Mouse (Mus musculus): Measurements from ENCODE around the gene Tmem41b. TPM values are rescaled to one million over a fixed set of nuclear protein-coding genes. Genes with fewer than 3 reads are reported as not detected.
A peak's percentile ranks its signal among the peaks of the same experiment; 100 is the strongest.
"Not testable (repeated sequence)": the region's sequence is repeated elsewhere in the genome, so short reads cannot be mapped to it uniquely, and the experiment has no call there.

Tmem41b gene
- polyA plus RNA-seq, 1 experiment from 2014 or later, result 79.5 TPM

DNA sequence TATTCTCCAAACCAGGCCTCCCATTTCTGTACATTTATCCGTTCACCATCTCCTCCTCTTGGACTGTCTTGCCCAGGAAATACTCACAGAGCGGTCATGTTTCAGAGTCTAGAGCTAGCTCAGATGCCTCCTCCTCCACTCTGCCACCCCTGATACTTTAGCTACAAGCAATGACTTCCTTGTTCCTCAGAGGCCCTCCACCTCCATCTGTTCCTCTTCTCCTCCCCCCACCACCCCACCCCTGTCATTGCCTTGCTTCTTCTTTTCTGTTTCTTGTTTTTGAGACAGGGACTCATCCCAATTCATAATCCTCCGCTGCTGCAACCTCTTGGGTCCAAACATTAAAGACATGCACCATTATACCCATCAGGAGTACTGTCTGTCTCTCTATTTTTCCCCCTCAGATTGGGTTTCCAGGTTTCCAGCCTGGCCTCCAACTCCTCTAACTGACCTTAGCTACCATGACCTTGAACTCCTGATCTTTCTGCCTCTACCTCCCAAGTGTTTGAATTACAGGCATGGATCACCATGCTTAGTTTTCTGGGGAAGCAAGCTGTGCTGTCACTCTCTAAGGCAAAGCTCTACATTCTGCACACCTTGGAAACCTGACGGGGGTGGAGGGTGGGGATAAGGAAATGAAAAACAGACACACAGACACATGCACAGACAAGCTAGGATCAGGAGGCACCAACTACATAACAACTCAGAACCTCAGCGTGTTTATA lies 19.9 kb upstream of the Tmem41b start:
- peaks cover 5% of the 10 kb centered on the region for H3K4me1 ChIP-seq (replicated peaks)
- H3K27ac ChIP-seq, result no peak overlapping the region
- no peaks in the 10 kb centered on the region for H3K36me3 ChIP-seq
- no peak overlapping the region for H3K4me2 ChIP-seq
- no peak overlapping the region for H3K9ac ChIP-seq (replicated peaks)
- H3K4me3 ChIP-seq (replicated peaks), result no peak overlapping the region
- WGBS, result 70% methylated on average over 5 of the region's 5 CpGs
- no peak for ATAC-seq (ENCODE audit: insufficient number of reproducible peaks, insufficient read depth, low FRiP score, low TSS enrichment, low read depth)
- no peaks in the 10 kb centered on the region for H3K27me3 ChIP-seq
- no peaks in the 10 kb centered on the region for H3K9me3 ChIP-seq

DNA sequence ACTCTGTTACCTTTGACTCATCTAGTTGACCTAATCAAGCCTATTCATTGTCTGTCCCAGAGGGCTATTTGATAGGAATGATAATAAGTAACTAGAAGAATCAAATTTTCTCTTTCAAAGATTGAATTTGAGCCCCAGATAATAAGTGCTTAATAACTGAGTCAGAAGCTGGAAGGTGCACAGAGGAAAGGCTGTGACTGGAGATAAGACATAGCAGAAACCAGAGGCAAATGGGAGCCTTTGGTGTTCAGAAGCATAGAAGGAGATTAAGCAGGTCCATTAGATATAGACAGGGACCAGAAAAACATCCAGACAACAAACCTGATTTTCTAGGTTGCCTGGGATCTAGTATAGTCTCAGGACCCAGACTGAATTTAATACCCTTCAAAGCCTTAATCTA lies 19.2 kb upstream of the Tmem41b start:
- no peak overlapping the region for H3K9ac ChIP-seq (replicated peaks)
- H3K4me2 ChIP-seq, result no peak overlapping the region
- no peaks in the 10 kb centered on the region for H3K36me3 ChIP-seq
- no peaks in the 10 kb centered on the region for H3K9me3 ChIP-seq
- no peak overlapping the region for H3K4me3 ChIP-seq (replicated peaks)
- no peaks in the 10 kb centered on the region for H3K27me3 ChIP-seq
- no peak for ATAC-seq (ENCODE audit: insufficient number of reproducible peaks, insufficient read depth, low FRiP score, low TSS enrichment, low read depth)
- H3K4me1 ChIP-seq (replicated peaks), result peaks cover 5% of the 10 kb centered on the region
- no peak overlapping the region for H3K27ac ChIP-seq

DNA sequence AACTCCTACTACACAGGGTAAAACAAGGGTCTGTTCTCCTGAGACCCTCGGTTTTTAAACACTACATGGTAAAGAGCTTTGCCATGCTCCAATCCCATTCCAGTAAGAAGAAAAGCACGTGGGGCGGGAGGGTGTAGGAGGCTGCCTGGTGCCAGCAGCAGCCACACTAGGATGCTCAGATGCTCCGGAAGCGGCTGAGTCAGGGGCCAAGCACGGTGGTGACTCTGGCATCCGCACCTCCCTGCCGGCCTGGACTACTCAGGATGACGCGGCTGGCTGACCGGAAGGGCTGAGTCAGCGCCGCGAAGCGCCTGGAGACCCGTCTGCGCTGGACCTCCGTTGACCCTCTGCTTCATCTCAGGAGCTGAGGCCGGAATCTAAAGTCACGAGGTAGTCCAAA lies 16.2 kb upstream of the Tmem41b start:
- Histone ChIP-seq H3K4me3 (replicated peaks) (peak overlapping the region; percentile 12; the same call in 1 of the 2 replicates), H3K4me1 (replicated peaks) (peaks cover 5% of the 10 kb centered on the region), H3K9me3 (no peaks in the 10 kb centered on the region), H3K27me3 (no peaks in the 10 kb centered on the region), H3K27ac (no peak overlapping the region), H3K4me2 (peak overlapping the region; percentile 51), H3K36me3 (no peaks in the 10 kb centered on the region), H3K9ac (replicated peaks) (no peak overlapping the region)
- 16% methylated on average over 20 of the region's 20 CpGs for WGBS
- ATAC-seq (ENCODE audit: insufficient number of reproducible peaks, insufficient read depth, low FRiP score, low TSS enrichment, low read depth), result no peak

DNA sequence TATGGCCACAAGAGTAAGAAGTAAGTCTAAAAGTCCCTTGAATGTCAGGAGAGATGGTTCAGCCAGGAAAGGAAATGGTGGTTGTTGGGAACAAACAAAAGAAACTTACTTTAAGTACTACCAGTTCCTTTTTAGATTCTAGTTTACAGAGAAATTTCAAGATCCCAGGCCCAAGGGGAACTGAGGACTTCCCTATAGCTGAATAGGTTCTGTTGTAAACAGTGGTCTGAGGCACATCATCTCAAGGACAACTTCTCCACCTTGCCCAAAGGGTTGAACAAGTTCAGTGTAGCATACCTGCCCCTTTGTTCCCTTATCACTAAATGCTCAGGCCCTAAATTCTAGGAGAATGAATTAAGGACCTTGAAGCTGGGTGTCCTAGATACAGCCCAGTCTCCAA lies 15.4 kb upstream of the Tmem41b start:
- no peaks in the 10 kb centered on the region for H3K36me3 ChIP-seq
- H3K4me1 ChIP-seq (replicated peaks), result peaks cover 5% of the 10 kb centered on the region
- no peak overlapping the region for H3K4me2 ChIP-seq
- H3K27ac ChIP-seq, result no peak overlapping the region
- no peaks in the 10 kb centered on the region for H3K27me3 ChIP-seq
- H3K9me3 ChIP-seq, result no peaks in the 10 kb centered on the region
- ATAC-seq (ENCODE audit: insufficient number of reproducible peaks, insufficient read depth, low FRiP score, low TSS enrichment, low read depth), result no peak
- no peak overlapping the region for H3K9ac ChIP-seq (replicated peaks)
- H3K4me3 ChIP-seq (replicated peaks), result no peak overlapping the region

DNA sequence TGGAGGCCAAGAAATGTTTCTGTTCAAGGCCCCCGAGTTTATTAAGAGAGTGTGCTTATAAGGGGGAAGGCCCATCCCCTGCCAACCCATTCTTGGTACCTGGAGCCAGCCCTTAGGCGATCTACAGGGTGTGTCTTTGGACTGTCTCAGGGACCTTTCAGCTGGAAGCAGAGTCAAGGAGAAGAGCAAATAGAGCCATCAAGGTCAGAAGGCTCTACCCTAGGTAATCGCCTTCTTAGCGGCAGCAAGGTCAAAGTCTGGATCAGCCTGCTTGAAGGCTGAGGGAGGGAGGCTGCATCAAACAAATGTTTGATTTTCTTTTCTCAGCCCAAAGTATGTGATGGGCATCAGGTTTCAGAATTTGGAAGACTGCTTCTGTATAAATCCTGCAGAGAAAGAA lies 11.7 kb upstream of the Tmem41b start:
- no peak overlapping the region for H3K9ac ChIP-seq (replicated peaks)
- no peak for ATAC-seq (ENCODE audit: insufficient number of reproducible peaks, insufficient read depth, low FRiP score, low TSS enrichment, low read depth)
- H3K27me3 ChIP-seq, result no peaks in the 10 kb centered on the region
- no peak overlapping the region for H3K4me3 ChIP-seq (replicated peaks)
- WGBS, result 78% methylated on average over 4 of the region's 4 CpGs
- H3K27ac ChIP-seq, result no peak overlapping the region
- no peak overlapping the region for H3K4me2 ChIP-seq
- H3K4me1 ChIP-seq (replicated peaks), result peaks cover 5% of the 10 kb centered on the region
- no peaks in the 10 kb centered on the region for H3K9me3 ChIP-seq
- H3K36me3 ChIP-seq, result no peaks in the 10 kb centered on the region

DNA sequence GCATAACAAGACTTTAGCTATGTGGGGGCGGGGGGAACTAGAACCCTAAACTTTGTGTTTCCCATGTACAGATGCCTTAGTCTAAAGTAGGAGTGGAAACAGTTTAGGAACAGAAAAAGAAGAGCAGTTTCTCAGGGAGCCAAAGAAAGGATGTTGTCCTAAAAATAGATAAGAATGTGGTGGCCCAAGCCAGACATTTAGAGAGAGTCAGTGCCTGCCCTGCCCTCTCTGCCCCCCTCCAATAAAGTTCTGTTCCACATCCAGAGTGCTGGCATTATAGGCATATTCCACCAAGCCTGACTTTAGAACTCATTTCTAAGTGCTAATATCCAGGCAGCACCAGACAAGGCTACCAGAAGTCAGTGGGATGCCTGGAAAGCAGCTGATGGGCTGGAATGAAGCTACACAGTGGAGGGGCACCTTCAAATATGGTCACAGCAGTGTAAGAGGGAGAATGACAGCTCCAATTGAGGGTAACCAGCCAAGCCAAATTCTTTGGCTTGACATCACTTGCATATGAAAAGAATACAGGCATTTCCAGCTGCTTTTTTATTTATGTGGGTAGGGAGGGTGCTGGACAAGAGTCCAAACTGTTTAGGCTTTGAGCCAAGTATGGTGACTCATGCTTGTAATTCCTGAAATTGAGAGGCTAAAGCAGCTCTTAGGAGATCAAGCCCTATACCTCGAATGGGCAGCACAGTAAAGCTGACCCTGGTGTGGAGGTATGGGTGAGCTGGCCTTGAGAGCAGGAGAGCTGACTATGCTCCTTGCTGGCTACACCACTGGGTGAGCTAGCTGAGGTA lies 6.6 kb upstream of the Tmem41b start:
- H3K27ac ChIP-seq, result no peak overlapping the region
- no peaks in the 10 kb centered on the region for H3K4me1 ChIP-seq (replicated peaks)
- no peaks in the 10 kb centered on the region for H3K27me3 ChIP-seq
- 53% methylated on average over 2 of the region's 2 CpGs for WGBS
- no peaks in the 10 kb centered on the region for H3K9me3 ChIP-seq
- H3K9ac ChIP-seq (replicated peaks), result no peak overlapping the region
- H3K4me3 ChIP-seq (replicated peaks), result no peak overlapping the region
- ATAC-seq (ENCODE audit: insufficient number of reproducible peaks, insufficient read depth, low FRiP score, low TSS enrichment, low read depth), result no peak
- no peak overlapping the region for H3K4me2 ChIP-seq
- no peaks in the 10 kb centered on the region for H3K36me3 ChIP-seq

DNA sequence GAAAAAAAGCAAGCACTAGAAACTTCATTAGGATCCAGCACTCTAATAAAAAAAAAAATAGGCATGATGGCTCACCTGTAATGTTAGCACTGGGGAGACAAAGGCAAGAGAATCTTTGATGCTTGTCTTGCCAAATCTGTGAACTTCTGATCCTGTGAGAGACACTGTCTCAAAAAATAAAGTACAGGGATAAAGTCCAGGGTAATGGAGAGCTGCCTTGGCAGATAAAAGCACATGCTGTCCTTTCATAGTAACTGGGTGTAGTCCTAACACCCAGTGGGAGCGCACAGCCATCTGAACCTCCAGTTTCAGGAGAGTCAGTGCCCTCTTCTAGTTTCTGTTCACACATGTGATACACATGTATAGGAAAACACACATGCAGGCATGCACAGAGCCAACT lies 4.6 kb upstream of the Tmem41b start:
- 94% methylated on average over 1 of the region's 1 CpGs for WGBS
- ATAC-seq (ENCODE audit: insufficient number of reproducible peaks, insufficient read depth, low FRiP score, low TSS enrichment, low read depth), result no peak
- H3K4me2 ChIP-seq, result no peak overlapping the region
- H3K9me3 ChIP-seq, result no peaks in the 10 kb centered on the region
- H3K27me3 ChIP-seq, result no peaks in the 10 kb centered on the region
- no peaks in the 10 kb centered on the region for H3K36me3 ChIP-seq
- H3K4me3 ChIP-seq (replicated peaks), result no peak overlapping the region
- no peaks in the 10 kb centered on the region for H3K4me1 ChIP-seq (replicated peaks)
- H3K9ac ChIP-seq (replicated peaks), result no peak overlapping the region
- H3K27ac ChIP-seq, result no peak overlapping the region

DNA sequence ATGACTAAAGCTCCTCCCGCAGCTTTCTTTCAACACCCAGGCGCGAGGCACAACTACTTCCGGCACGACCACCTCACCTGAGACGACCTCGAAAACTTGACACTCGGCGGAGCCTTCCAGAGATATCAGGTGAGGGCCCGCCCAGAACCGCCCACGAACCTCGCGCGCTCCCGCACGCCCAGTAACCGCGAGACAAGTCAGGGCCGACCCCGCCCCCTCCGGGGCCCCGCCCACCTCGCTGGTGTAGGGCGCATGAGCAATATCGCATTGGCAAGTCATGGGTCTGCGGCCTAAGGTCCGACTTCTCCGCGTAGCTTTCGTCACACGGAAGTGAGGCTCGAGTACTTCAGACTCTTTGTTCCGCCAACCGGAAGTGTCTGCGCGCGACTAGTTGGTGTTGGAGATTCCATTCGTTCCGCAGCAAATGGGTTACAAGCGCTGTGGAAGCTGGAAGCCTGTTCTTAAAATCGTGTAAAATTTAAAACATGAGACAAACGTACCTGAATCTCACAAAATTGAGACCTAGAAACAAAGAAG lies 528 bp downstream of the Tmem41b start:
- WGBS, result under 1% methylated on average over 43 of the region's 43 CpGs
- peak; percentile 98 for ATAC-seq (ENCODE audit: insufficient number of reproducible peaks, insufficient read depth, low FRiP score, low TSS enrichment, low read depth)
- peak overlapping the region; percentile 82 for H3K4me2 ChIP-seq

DNA sequence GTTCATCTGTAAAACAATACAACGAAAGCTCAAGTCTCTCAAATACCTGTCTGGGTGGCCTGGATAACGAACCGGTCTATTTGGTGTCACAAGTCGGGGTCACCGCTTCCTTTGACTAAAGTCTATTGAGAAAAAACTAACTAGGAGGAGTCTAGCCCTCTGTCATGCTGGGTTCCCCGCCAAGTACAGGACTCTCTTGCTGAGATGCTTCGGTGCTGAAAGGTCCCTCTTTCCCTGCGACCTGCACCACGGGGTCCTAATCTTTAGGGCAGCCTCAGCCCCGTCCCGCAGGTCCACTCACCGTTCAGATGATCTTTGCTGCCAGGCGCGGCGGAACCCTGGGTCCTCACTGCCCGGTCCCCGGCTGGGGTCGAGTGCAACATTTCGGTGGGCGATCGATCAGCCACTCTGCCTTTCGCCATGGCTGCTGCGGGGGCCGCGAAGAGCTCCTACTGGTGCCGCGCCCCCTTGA lies 1.0 kb downstream of the Tmem41b start:
- H3K9me3 ChIP-seq, result no peaks in the 10 kb centered on the region
- ATAC-seq (ENCODE audit: insufficient number of reproducible peaks, insufficient read depth, low FRiP score, low TSS enrichment, low read depth), result peak; percentile 59; the same call in 1 of the 2 replicates
- H3K4me3 ChIP-seq (replicated peaks), result peak overlapping the region; percentile 55
- H3K27ac ChIP-seq, result peak overlapping the region; percentile 24; the same call in 1 of the 2 replicates
- H3K36me3 ChIP-seq, result peaks cover 26% of the 10 kb centered on the region
- peak overlapping the region; percentile 68 for H3K9ac ChIP-seq (replicated peaks)
- under 1% methylated on average over 27 of the region's 27 CpGs for WGBS
- H3K27me3 ChIP-seq, result no peaks in the 10 kb centered on the region
- peaks cover 8% of the 10 kb centered on the region for H3K4me1 ChIP-seq (replicated peaks)
- peak overlapping the region; percentile 82 for H3K4me2 ChIP-seq

More for the DNA sequence above, 528 bp downstream of the Tmem41b start:
- Histone ChIP-seq H3K27me3 (no peaks in the 10 kb centered on the region), H3K9me3 (no peaks in the 10 kb centered on the region), H3K36me3 (peaks cover 24% of the 10 kb centered on the region), H3K27ac (peak overlapping the region; percentile 91), H3K4me3 (replicated peaks) (peak overlapping the region; percentile 55), H3K9ac (replicated peaks) (peak overlapping the region; percentile 68), H3K4me1 (replicated peaks) (peaks cover 8% of the 10 kb centered on the region)

DNA sequence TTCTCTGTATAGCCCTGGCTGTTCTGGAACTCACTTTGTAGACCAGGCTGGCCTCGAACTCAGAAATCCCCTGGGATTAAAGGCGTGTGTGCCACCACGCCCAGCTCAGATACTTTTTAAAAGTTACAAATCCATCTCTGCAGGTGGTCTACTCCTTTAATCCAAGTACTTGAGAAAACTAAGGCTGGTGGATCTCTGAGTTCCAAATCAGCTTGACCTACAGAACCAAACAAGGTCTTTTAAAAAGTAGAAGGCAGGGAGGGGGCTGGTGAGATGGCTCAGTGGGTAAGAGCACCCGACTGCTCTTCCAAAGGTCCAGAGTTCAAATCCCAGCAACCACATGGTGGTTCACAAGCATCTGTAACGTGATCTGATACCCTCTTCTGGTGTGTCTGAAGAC lies 2.1 kb downstream of the Tmem41b start:
- not testable (repeated sequence) for H3K9ac ChIP-seq (replicated peaks); H3K4me1 ChIP-seq (replicated peaks); ATAC-seq (ENCODE audit: insufficient number of reproducible peaks, insufficient read depth, low FRiP score, low TSS enrichment, low read depth); H3K27me3 ChIP-seq; H3K9me3 ChIP-seq; H3K27ac ChIP-seq
- H3K4me3 ChIP-seq (replicated peaks), result peak overlapping the region; percentile 55; the same call in 1 of the 2 replicates
- peak overlapping the region; percentile 82 for H3K4me2 ChIP-seq
- WGBS, result 76% methylated on average over 5 of the region's 5 CpGs
- peaks cover 37% of the 10 kb centered on the region for H3K36me3 ChIP-seq

DNA sequence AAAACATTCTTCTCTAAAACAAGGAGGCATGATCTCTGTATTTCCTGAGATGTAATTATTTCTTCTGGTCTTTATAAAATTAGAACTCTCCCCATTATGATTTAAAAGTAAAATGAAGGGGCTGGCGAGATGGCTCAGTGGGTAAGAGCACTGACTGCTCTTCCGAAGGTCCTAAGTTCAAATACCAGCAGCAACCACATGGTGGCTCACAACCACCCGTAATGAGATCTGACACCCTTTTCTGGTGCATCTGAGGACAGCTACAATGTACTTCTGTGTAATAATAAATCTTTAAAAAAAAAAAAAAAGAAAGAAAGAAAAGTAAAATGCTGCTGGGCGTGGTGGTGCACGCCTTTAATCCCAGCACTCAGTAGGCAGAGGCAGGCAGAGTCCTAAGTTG lies 9.6 kb downstream of the Tmem41b start:
- H3K4me2 ChIP-seq; H3K27ac ChIP-seq; H3K4me3 ChIP-seq (replicated peaks); H3K9me3 ChIP-seq; H3K9ac ChIP-seq (replicated peaks); H3K27me3 ChIP-seq; H3K4me1 ChIP-seq (replicated peaks); ATAC-seq (ENCODE audit: insufficient number of reproducible peaks, insufficient read depth, low FRiP score, low TSS enrichment, low read depth): not testable (repeated sequence)
- peaks cover 69% of the 10 kb centered on the region for H3K36me3 ChIP-seq
- 68% methylated on average over 5 of the region's 5 CpGs for WGBS
